Mouse (Mus musculus) lung, adult 18-20 months (tissue): ENCODE measurements around the gene Trim47.
"Not testable (repeated sequence)": the region's sequence is repeated elsewhere in the genome, so short reads cannot be mapped to it uniquely, and the experiment has no call there.

Experiments used
- DNase-seq, 2 experiments: peaks; one replicate each; pipeline ENCODE4 v3.0.0; 2022; ENCODE audit warnings: mixed read lengths in 2 of 2

Trim47 gene

DNA sequence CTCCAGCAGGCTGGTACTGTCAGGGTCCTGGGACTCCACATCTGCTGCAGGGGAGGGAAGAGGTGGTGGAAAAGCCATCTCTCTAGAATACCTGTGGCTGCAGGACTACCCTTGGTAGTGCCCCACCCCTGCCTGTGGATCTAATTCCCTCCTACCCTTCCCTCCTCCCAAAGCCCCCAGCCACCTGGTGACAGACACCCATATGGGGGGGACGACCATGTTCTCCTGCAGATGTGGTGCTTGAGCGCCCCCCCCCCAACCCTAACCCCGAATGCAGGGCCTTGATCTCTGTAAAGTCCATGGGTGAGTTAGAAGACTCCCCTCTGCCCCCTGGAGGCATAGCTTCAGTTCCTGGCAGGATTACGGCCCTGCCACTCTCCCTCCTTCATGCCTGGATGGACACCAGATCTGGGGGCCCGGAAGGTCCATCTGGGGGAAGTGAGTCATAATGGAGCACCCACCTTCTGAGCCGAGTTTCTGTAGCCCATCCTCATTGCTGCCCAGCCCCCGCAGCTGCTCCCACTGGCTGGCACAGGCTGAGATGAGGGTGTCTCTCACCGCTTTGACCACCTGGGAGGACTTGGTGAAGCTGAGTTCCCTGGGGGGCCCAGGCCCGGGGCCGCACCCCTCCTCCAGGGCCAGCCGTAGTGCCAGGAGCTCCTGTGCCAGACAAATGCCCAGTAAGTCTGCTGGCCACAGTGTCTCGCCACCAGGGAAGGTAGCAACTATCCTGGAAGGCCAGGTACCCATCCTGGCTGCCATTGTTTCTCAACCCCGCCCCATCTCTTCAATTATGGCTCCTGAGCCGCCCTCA is 19.8 kb downstream of the Trim47 start:
- no peak for DNase-seq

DNA sequence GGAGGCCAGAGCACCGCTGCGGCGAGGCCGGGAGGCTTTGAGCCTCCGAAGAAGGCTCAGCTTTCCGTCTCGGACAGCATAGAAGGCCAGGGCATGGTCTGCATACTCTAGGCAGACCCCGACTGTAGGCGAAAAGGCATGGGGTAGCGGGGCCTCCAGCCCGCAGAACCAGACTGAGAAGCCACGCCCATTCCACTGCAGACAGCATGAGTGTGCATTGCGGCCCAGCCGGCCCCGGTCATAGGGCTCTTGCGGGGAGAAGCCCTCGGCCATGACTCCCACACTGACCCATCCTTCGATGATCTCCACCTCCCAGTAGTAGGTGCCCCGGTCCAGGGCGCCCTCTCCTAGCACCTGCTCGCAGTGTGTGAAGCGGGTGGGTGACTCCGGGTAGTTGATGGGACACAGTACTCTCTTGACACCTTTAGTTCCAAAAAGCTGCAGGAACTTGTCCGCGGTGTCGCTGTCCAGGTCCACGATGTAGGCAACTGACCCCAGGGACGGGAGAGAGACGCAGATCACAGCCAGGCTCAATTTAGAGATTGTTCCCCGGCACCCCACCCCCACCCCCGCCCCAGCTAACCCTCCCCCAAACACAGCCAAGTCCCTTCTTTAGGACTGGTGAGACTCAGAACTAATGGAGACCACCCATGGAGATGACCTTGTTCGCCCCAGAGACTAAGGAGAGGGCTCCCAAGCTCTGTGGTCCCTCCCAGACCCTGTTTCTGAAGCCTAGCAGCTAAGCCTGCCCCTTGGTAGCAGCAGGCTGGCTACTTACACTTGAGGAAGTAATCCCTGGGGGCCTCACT is 20.7 kb downstream of the Trim47 start:
- DNase-seq = no peak

DNA sequence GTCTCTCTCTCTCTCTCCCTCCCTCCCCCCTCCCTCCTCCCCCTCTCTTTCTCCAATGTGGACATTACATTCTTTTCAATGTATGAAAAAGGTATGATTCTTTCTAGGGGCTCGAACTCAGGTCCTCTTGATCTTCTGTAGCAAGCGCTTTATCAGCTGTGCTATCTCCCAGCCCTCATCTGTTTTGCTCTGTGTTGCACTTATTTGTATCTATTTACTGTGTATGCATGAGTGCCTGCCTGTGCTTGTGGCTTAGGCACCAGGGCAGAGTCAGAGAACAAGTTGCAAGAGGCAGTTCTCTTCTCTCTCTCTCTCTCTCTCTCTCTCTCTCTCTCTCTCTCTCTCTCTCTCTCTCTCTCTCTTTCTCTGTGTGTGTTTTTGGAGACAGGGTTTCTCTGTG is 21.9 kb downstream of the Trim47 start:
- DNase-seq = no peak

DNA sequence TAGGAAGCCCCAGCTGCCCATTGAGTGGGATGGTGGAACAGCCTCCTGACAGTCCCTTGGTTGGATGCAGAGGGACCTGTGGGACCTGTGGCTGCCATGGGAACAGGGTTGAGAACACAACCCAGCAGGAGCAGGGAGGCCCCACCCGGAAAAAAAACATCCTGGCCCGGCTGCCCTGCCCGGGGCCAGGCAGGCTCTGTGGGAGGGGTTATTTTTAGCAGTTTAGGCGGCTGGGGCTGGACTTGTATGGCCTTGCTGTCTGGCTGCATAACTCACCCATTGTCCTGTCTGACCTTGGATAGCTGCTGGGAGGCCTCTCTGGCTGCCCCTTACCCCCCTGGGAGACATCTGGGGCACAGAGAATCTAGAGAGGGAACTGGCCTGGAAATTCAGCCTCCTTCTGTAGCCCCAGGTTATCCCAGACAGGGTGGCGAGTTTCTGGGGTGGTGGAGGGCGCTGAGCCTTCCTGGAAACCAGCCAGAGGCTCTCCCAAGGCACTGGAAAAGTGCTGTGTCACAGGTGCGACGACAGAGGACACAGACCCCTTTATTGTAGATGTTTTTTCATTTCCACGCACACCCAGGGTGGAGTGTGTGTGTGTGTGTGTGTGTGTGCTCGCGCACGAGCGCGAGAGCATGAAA is 22.9 kb downstream of the Trim47 start:
- DNase-seq = peak; percentile 80 to 85

DNA sequence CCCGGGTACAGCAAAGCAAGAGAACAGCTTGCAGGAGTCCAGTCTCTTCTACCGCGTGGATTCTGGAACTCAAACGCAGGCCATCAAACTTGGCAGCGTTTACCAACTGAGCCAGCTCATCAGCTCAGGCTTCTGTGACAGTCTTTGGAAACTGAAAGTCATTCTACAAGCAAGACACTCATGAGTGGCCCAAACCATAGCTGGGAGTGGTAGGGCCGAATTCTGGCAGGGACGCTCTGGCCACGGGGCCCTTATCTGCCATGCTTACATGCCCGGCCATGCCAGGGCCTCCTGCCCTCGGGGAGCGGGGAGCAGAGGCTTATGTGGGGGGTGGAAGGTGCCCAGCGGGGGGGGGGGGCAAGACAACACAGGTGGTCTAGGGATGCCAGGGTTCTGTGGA is 23.4 kb downstream of the Trim47 start:
- no peak for DNase-seq

- no peak for DNase-seq
These were observed 24.5 kb downstream of the Trim47 start for GRCm38 (mm10) chr11:116102472-116102871.

GRCm38 (mm10) chr11:116101931-116102381 is 25.1 kb downstream of the Trim47 start:
- peak; percentile 48 to 57 for DNase-seq

DNA sequence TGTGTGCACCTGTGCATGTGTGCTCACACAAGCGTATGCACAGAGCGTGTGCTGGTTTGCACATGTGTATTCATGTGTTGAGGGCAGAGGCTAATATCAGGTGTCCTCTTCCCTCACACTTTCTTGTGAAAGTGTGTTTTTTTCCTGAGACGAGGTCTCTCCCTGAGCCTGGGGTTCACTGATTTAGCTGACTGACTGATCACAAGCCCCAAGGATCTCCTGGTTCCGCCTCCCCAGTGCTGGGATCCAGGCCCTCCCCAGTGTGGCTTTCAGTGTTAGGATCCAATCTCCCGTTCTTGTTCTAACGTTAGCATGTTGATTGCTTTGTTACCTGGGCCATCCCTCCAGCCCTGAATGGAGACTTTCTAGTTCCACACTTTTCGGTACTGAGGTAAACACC is 26.2 kb downstream of the Trim47 start:
- DNase-seq = no peak

DNA sequence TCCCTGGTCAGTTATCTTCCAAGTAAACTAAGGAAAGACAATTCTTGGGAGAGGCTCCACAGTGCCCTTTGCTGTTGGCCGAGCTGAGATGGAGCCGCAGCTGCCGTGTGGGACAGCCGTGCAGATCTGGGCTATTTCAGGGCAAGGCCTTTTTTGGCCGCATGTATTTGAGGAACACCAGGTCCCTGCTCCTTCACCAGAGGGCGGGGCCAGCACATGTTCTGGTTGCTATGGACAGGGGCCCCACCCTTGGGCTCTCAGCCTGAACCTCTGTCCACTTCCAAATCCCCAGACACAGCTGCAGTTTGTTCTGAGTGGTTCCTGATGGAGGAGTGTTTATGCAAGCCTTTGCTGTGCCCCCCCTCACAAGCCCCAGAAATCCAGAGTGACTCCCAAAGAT is 26.6 kb downstream of the Trim47 start:
- peak; percentile 83 to 87 for DNase-seq

GRCm38 (mm10) chr11:116099462-116099861 is 27.5 kb downstream of the Trim47 start:
- DNase-seq = no peak

DNA sequence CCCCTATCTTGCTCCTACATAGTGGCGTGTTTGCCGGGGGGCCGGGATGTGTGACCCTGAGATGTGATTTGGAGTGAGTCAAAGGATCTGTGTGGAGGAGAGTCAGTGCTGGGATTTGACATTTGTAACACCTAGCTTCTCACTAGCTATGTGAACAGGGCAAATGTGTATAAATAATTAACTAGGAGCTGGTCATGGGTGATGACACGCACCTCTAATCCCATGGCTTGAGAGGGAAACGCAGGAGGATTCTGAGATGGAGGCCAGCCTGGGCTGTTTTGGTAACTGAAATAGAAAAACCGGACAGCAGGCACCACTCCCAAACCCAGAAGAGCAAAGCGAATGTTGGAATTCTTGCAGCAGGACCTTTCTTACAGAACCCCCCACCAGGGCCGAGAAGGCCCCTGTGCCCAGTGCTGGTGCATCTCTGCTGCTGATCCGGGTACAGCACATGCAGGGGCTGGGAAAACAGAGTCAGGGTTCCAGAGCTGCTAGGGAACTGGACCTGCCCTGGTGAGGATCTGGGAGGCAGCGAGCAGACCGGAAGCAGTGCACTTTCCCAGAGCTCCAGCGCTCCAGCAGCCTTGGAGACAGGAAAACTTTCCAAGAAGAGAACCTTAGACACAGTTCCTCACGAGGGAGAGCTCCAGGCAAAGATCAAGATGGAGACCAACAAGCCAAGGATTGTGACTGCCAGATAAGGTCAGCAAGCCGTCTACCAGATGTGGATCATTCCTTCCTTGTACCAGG is 28.1 kb downstream of the Trim47 start:
- no peak for DNase-seq

GRCm38 (mm10) chr11:116096213-116097108 is 30.5 kb downstream of the Trim47 start:
- no peak for DNase-seq

DNA sequence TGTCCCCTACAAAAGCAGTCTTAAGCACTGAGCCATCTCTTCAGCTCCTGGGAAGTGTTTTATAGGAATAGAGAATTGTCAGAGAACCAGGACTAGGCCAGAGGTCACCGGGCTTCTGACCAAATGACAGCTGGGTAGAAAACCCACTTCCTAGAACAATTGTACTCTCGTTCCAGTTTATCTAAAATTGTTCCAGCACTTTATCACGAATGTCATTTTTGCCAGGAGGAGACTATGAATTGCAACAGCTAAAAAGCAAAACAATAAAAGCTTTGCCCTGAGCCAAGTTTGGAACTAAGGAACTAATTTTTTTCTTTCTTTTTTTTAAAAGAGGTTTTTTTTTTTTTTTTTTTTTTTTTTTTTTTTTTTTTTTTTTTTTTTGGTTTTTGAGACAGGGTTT is 31.4 kb downstream of the Trim47 start:
- DNase-seq = peak; percentile 69 to 75

DNA sequence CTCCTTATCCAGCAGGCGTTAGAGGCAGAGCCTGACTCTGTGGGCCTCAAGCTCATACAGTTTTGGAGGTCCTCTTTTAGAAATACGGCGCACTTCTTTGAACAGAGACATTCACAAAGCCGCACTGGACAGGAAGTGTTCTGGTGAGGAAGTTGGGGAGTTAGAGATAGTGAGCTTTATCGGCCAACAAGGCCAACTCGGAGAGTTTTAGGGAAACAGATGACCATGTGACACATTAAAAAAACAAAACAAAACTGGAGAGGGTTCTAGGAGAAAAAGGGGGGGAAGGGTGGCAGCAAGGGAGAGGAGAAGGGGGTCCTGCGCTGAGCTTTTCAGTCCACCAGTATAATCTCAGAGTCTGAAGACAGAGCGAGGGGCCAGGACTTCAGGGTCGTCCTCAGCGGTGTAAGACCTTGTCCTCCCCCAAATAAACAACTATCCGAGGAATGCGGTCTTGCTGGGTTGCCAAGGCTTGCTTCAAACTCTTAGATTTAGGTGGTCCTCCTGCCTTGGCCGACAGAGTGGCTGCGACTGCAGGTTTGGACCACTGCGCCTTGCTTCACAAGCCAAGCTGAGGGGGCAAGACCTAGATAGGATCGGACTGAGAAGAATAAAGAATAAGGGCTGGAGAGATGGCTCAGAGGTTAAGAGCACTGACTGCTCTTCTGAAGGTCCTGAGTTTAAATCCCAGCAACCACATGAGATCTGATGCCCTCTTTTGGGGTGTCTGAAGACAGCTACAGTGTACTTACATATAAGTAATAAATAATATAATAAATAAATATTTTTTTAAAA is 33.0 kb downstream of the Trim47 start:
- DNase-seq = no peak

GRCm38 (mm10) chr11:116092959-116093358 is 34.1 kb downstream of the Trim47 start:
- DNase-seq = not testable (repeated sequence)

DNA sequence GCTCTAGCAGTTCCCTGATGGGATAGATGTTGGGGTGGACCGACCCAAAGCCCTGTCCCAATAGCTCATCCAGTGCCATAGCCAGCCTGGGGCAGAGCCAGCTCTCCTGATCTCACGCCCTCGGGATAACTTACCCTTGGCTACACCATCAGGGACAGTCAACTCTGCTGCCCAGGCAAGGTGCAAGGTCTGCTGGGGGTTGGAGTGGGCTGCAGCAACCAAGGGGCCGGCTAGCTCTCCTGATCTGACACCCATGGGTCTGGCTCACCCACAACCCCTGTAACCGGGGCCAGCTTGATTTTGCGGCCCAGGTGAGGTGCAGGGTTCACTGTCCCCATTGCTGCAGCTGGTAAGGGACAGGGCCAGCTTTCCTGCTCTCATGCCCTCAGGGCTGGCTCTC is 35.4 kb downstream of the Trim47 start:
- no peak for DNase-seq

GRCm38 (mm10) chr11:116089545-116089944 is 37.5 kb downstream of the Trim47 start:
- DNase-seq = no peak

DNA sequence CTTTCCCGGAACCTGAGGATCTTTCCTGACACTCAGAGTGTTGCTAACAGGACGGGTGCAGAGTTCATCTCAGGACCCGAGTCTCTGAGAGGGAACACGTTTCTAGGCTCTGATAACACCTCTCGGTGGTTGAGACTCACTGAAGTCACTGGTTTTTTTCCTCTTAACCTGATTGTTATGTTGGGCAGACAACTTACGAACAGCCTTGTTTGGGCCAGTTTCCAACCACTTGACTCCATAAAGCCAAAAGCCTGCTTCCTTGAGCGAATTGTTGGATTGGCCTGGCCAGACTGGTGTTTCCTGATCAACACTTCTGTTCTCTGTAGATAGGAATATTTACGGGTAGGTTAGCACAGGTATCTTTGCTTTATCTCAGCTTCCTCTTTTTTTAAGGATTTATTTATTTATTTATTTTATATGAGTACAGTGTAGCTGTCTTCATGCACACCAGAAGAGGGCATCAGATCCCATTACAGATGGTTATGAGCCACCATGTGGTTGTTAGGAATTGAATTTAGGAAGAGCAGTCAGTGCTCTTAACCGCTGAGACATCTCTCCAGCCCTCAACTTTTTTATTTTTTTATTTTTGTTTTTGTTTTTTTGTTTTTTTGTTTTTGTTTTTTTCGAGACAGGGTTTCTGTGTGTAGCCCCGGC is 38.1 kb downstream of the Trim47 start:
- peak; percentile 50 to 68 for DNase-seq

- DNase-seq = no peak
These were observed 38.8 kb downstream of the Trim47 start for GRCm38 (mm10) chr11:116088188-116088587.
